Mouse (Mus musculus) megakaryocyte-erythroid progenitor cell, adult 5-6 weeks (primary cell): ENCODE results near the gene Il17rd. TPM values are rescaled to one million over a fixed set of nuclear protein-coding genes. Genes with fewer than 3 reads are reported as not detected.

Source experiments
- ATAC-seq: replicated peaks from 2 replicates; pipeline ENCODE4 v1.8.0; 2016; ENCODE audit warnings: mild to moderate bottlenecking, inconsistent platforms; ENCODE audit not compliant: severe bottlenecking, poor library complexity, low FRiP score, low TSS enrichment
- total RNA-seq, 2 experiments: library from RNA; stranded (forward) in 1 of 2; stranded (reverse) in 1 of 2; fragments of 200-1000, 215-1000 nt in 1 of 2; fragments of >200 nt in 1 of 2; fragmentation: Nextera tagmentation in 1 of 2; gene quantifications; 2 replicates each; pipeline ENCODE4 v1.2.3; 2014 to 2017

The Il17rd gene
- total RNA-seq, 2 experiments from 2014 or later = 1.2 TPM; not detected in 1

DNA sequence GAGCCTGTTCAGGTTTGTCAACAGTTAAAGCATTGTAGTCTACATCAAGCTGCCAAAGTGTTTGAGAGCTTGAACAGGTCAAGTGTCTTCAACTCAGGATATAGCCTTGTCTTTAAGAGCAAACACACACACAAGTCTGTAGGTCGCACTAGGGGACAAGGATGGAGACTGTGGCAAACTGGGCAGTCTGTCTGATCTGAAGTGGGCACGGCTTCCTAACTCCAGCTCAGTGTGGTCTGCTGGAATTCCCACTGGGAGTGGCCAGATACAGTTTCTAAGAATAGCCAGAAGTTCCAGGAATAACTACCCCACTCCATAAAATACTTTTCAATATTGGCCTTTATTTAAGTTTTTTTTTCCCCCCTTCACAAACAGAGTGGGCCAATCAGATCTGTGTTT, 37.8 kb downstream of the Il17rd start:
- no peak for ATAC-seq

DNA sequence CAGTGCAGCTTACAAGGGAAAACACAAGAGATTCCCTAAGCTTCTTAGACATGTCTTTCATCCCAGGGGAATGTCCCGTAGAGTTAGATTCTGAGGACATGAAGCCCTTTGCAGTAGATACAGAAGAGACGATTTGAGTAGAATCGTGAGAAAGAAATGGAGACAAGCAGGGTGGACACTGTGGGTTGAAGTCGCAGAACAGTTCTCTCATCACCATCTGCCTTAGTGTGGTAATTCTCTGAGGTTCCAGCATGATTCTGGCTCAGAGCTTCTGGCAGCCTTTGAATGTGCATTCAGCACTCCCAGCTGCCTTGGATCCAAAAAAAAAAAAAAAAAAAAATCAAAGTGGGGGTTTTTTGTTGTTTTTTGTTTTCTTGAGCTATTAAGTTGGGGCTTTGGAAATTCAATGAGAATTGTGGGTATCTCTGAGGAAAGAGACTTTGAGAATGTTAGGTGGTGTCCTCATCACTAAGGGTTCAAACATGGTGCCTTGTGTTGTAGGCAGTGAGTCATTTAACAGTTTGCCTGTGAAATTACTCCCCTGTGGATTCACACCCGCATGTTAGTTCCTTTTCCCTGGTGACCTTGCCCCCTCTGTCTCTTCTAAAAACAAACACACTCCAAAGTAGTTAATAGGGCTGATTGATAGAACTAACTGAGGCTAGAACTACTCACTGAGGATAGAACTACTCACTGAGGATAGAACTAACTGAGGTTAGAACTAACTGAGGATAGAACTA, 43.0 kb downstream of the Il17rd start:
- no peak for ATAC-seq

DNA sequence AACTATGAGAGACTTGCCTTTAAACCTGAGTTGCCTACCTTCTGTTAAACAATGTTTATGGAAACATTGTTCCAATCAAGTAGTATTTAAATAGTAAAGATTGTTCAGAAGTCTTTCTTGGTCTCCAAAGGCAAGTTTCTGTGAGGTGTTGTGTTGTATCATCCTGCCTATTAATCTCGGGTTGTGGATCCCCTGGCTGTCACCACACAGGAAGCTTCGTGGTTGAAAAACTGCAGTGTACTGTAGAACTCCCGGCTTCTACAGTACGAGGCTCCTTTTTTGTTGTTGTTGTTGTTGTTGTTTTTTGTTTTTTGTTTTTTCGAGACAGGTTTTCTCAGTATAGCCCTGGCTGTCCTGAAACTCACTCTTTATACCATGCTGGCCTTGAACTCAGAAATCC, 46.7 kb downstream of the Il17rd start:
- no peak for ATAC-seq

DNA sequence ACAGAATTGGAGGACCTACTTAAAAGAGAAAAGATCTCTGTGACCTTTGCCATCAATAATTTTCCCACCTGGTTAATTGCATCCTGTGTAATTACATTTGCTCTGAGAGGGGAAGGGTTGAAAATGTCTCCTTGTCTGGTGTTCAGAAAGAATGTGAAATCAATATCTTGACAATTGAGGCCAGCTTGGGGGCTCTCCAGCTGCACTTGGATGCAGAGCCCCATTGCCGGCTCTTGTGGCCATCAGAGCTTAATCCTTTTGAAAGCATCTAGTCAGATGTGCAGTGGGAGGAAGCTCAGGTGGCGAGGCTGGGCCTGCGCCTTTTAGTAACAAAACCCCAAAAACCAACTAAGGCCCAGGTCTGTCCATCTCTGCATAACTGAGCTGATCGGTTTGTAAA, 47.3 kb downstream of the Il17rd start:
- ATAC-seq = no peak

DNA sequence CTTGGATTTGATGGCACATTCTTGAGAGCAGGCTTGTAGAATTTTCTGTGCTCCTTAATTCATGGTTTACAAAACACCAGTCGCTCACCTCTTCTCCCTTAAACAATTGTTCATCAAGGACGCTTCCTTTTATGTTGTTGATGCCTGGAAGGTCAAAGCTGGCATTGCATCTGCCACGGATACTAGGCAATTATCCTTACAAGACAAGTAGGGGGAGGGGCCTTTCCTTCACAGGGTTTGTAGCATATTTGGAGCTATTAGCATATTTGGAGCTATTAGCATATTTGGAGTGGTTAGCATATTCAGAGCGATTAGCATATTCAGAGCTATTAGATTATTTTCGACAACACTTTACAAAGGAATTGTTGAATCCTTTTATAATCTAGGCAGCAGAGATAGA, 55.5 kb downstream of the Il17rd start:
- no peak for ATAC-seq

DNA sequence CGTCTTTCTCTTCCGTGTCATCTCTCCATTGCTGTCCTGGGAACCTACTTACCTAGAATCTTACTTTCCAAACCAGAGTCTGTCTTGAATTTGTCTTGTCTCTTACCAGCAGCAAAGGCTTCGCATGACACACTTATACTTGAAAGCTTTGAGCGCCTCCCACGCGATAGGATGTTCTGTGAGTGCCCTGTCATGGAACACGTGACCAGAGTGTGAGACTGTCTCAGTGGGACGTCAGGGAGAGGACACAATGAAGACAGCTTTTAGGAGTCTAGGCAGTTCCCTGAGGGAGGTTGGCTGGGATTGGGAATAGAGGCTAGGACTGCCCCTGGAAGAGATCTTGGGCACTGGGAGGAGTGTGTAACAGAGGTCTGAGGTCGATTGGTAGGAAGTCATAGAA, 57.4 kb downstream of the Il17rd start:
- no peak for ATAC-seq

DNA sequence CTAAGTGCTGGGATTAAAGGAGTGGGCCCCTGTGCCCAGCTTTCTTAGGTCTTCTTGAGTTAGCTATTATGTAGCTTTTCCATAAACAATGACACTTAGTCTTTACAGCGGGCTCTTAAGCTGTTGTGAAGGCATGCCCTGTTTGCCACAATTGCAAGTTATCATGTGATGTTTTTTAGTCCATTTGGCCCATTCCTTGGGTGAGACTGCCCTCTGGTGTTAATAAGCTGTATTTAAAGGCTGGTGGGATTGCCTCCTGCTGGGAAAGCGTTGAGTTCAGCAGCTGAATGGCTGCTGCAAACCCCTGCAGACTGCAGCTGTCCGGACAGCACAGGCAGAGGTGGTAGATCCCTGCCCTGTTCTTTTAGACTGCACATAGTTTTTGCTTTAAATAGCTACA, 58.0 kb downstream of the Il17rd start:
- peak; percentile 55 for ATAC-seq

DNA sequence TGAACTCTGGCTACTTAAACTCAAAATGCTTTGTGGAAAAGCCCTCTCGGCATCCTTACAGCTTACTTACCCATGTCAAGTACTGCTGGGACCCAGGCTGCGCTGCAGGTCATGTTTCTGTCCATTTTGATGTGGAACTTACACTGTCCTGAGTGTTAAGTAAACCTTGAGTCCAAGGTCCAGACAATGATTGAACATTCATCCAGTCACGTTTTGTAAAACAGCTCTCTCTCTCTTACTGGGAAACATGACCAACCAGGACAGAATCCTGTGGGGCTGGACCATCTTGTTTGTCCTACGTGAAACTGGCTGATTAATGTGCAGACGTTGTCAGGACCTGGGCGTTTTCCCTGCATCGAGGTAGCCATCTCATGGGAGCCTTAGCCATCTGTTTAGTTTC, 63.0 kb downstream of the Il17rd start:
- no peak for ATAC-seq

DNA sequence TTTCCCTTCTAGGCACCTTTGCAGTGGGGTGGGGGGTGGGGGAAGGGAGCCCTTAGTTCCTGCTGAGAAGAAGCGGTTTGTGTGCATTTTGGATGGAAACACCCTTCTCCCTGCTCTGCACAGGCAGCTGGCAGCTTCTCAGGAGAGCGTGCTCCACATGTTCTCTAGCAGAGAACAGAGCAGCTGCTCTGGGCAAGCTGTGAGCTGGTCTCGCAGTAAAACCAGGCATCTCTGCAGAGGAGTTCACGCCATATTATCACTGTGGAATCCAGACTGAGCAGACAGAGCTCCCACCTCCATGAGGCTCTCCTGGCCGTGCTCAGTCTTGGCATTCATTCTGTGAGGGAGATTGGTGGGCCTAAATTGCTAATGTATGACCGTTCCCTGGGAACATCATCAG, 64.0 kb downstream of the Il17rd start:
- no peak for ATAC-seq

DNA sequence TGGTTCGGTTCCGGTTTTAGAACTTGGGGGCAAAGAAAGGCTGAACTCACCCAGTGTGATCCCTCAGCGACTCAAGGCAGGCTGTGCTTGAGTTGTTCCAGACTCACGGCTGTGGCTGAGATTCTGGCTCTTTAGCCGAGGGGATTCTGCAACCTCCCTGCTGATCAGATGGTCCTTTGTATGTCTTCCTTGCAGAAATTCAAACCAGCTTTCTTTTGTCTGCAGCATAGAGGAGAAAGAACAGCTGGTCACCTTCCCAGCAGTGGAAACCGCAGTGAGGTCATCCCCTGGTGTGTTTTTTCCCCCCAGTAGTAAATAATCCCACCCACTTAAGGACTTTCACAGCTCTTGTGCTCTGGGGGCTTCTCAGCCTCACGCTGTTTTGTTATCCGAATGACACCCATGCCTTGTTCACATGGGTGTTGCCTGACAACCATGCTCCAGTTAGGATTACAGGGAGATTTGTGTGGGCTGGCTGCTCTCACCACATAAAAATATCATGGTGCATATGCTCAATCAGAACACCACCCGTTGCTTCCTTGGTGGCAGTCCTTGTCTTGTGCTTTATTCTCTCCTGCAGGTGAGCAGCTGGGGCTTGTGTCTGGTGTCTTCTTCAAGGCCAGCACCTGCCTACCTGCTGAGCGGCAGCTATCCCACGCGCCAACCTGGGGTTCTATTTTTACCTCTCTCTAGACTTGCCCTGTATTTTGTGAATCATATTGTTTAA, 67.2 kb downstream of the Il17rd start:
- no peak for ATAC-seq

DNA sequence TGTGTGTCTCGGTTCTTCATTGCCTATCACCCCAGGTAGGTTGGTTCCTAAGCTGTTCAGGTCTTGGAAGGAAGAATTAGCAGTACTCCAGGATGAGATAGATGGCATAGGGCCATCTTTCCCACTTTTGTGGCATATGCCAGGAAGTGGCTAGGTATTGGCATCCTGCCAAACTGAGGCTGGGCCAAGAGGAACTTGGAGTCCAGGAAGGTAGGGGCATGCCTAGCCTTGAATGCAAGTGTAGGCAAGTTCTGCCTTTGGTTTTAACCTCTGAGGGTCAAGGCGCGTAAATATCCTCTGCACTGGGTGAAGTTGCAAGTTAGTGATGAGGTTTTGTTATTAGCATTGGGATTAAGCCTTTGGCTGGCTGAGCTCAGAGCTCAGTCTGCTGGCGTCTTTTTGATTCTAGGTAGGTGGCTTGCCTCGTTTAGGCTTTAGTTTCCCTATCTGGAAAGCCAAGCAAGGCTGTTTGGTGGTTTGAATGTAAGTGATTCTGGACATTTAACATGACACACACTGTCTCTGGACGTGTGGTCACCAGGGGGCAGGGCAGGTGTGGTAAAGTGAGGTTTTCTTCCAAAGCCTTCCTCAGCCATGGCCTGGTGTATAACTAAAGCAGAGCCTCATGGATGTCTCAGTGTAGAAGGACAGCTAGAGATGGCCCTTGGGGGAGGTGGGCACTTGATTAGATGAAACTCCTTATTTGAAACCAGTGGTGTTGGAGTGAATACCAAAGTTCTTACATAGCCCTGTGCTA, 70.2 kb downstream of the Il17rd start:
- no peak for ATAC-seq

DNA sequence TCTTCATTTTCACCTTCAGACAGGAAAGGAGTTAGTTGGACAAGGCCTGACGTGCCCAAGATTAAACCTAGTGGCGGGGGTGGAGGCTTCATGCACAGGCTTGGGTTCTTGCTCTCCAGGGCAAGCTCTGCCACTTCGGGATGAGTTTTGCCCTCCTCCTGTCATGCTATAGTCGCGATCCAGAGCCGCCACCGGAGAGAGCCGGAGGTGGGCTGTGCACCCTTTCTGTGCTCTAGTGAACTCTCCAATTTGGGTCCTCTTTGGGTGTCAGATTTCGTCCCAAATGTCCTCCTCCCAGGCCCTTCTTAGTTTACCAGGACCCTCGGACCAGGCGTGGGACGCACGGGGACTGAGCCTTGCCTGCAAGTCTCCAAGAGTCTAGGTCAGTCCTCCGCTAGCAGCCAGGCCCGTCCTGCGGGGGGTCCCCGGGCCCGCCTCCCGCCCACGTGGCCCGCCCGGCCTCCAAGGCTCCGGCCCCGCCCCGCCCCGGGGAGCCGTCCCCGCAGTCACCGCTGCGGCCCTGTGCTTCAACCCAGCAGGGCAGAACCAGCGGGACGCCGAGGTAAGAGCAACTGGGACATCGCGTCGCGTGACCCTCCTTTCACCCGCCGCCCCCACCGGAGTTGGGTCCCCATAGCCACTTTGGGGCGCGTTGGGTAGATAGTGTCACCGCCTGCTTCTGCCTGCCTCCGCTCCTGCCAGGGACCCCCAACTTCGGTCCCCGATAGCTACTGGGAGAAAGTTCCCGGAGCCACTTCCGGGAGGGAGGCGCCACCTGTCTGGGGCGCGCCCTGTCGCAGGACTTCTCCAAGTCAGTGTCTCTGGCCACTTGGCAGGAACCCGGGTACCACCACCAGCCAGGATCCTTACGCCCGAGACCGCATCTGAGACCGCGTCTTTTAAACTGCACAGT, 75.9 kb downstream of the Il17rd start, which contains the start of gene Arhgef3:
Arhgef3 (plus strand) TSS at position 538 of the 913 bp plus-strand sequence.
- ATAC-seq = peak; percentile 56

DNA sequence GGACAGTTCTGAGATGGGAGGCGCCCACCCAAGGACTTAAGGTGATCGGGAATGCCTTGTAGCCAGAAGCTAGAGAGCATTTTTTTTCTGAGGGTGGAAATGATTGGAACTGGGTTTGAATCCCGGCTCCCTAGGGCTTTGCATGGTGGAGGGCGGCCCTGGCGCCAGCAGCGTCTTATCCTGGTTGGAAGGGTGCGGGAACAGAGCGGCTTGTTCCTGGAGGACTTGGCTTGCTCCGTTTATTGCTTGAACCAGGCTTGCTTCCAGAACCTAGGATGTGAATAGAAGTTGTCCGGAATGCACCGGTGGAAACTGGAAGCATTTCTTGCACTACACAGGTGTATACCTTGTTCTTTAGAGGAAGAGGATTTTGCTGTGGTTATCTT, 76.5 kb downstream of the Il17rd start:
- ATAC-seq = no peak

DNA sequence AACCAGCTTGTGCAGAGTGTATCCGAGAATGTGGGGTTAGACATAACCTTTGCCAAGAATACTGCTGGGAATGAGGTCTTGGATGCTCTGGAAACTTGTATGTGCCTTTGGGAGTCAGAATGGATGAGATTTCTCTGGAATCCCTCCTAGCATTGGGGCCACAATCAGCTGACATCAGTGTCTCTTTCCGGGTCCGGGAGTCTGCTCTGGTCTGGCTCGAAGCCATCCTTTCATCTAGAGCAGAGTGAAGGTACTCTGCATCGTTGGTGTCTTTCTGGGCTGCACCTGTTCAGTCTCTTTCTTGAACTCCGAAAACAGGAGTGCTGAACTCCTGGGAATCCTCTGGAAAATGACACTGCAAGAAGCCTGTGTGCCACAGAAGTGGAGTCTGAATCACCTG, 77.2 kb downstream of the Il17rd start:
- no peak for ATAC-seq

DNA sequence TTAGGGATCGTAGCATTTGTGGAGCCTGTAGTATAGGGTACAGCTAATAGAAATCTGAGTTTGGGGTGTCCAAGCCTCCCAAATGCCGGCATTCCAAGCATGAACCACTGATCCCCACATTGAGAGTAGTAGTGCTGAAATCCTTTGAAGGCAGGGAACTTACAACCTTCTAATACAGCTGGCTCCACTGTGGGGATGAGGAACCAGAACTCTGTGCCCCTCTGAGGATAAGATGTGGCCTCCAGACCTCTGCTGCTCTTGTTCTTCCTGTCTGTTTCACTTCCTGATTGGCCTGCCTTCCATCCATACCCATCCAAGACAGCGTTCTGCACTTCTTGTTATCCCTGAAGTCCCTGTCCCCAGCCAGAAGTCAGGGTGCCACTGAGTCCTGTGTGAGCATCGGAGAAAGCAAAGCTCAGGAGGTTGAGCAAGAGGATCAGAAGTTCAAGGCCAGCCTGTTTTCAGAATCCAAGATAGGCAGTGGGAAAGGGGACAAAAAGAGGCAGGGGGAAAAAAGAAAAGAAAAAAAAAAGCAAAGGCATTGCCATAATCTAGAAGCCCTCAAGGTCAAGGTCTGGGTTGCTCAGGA, 77.9 kb downstream of the Il17rd start:
- no peak for ATAC-seq

DNA sequence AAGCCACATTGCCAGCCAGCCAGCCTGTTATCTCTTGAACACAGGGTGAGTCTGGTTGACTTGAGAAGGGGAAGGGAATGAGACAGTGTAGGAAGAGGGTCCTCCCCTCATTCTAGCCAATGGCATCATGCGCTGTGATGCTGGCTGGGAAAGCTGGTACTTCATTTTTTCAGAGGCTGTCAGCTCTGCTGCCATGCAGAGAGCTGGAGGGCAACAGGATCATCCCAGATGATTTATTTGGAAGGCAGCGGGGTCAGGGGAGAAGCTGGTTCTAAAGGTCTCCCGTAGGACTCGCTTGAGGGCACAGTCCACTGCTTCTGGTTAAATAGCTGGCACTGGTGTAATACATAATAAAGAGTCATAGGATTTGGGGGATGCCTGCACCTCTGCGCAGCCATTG, 79.8 kb downstream of the Il17rd start:
- ATAC-seq = no peak

DNA sequence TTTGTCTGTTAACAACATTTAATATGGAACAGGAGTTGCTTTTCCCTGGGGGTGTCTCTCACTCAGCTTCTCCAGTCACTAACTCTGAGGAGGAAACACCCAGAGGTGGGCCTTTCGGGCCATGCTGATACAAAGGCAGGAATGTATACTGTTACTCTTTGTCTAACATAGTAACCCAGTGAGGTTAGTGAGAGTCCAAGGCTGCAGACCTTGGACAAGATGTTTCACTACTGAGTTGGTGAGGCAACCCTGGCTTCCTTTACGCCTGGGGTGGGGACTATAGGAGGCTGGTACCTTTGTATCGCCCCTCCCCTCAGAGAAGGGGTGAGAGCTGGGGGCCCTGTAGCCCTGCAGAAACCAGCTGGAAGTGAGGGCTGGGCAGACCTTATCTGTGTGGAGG, 83.9 kb downstream of the Il17rd start:
- no peak for ATAC-seq

DNA sequence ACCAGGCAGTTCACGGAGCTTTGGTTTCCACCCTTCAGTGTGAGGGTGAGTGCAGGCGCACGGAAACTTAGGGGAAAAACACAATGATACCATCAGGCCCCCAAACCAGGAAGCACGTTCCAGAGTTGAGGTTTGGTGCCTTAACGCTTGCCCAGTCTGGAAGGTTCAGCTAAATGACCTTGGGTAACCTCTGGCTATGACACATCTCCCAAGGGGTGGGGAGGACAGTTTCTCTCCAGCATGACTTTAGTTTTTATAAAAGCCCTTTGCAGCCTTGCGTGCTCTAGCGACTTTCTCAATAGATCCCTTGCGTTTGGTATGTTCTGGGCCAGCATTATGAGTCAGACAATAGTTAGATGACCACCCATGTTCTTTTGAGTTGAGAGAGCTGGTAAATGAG, 84.8 kb downstream of the Il17rd start:
- no peak for ATAC-seq

DNA sequence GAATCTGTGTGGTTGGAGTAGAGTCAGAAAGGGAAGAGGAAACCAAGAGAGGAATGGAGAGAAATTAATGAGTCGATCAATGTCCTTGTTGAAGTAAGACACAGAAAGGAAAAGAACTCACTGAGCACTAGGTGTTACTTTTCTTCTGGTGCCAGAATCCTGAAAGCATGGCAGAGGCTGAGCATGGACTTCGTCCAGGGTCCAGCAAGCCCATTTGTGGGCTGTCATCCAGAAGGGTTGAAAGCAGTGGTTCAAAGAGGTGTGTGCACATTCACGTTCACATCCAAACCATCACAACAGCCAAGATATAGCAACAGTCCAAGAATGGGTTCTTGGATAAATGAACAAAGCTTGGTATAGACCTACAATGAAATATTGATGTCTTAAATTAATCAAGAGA, 91.3 kb downstream of the Il17rd start:
- no peak for ATAC-seq
